Mouse (Mus musculus) erythroblast, embryonic 14.5 days (primary cell): ENCODE measurements at regions not wholly inside any gene's neighbourhood (a gene's known extent, or its start where the extent isn't known, plus 50 kb on each side); places are given as distances from the start of the nearest gene placed in this dataset.

Experiments
- H3K27me3 ChIP-seq: 2 replicates; pipeline ENCODE4 v1.6.1; 2012; ENCODE audit warnings: inconsistent platforms; ENCODE audit not compliant: control insufficient read depth
- H3K36me3 ChIP-seq: 2 replicates; pipeline ENCODE4 v1.6.1; 2012; ENCODE audit warnings: mild to moderate bottlenecking, inconsistent platforms; ENCODE audit not compliant: control insufficient read depth
- H3K4me1 ChIP-seq: 2 replicates; pipeline ENCODE4 v1.6.1; 2012; ENCODE audit warnings: inconsistent platforms; ENCODE audit not compliant: control insufficient read depth
- H3K4me3 ChIP-seq: replicated peaks from 2 replicates; pipeline ENCODE3; 2012; ENCODE audit warnings: moderate library complexity, mild to moderate bottlenecking, inconsistent platforms
- H3K9me3 ChIP-seq: 2 replicates; pipeline ENCODE4 v1.6.1; 2012; ENCODE audit warnings: low read length, inconsistent platforms, mixed read lengths; ENCODE audit not compliant: control insufficient read depth
- GATA1 ChIP-seq: IDR thresholded peaks from 2 replicates; pipeline ENCODE4 v1.6.1; 2012; ENCODE audit warnings: low read length, inconsistent platforms, mixed read lengths
- TAL1 ChIP-seq: IDR thresholded peaks from 3 replicates; pipeline ENCODE4 v1.6.1; 2012; ENCODE audit warnings: low read length, inconsistent platforms, mixed read lengths

- Histone ChIP-seq H3K9me3 (no peaks in the 10 kb centered on the region; the same call in 1 of the 2 replicates), H3K4me3 (no peak overlapping the region), H3K27me3 (no peaks in the 10 kb centered on the region), H3K4me1 (no peaks in the 10 kb centered on the region), H3K36me3 (no peaks in the 10 kb centered on the region)
- no peak for TF ChIP-seq TAL1
- no peak for TF ChIP-seq GATA1
These were observed 241.6 kb upstream of the Auts2 start for GRCm38 (mm10) chr5:132784791-132785190.

- TF ChIP-seq GATA1 (no peak), TAL1 (no peak)
- no peak overlapping the region for H3K4me3 ChIP-seq
These were observed 231.1 kb upstream of the Auts2 start for GRCm38 (mm10) chr5:132774141-132774680.

GRCm38 (mm10) chr5:132760396-132760795 lies 217.3 kb upstream of the Auts2 start:
- no peaks in the 10 kb centered on the region for H3K27me3 ChIP-seq
- H3K4me1 ChIP-seq: no peaks in the 10 kb centered on the region
- H3K36me3 ChIP-seq: no peaks in the 10 kb centered on the region
- TF ChIP-seq TAL1 (no peak), GATA1 (no peak)
- H3K9me3 ChIP-seq: peaks cover 10% of the 10 kb centered on the region
- H3K4me3 ChIP-seq: no peak overlapping the region

More at GRCm38 (mm10) chr5:132774141-132774680, 231.1 kb upstream of the Auts2 start:
- Histone ChIP-seq H3K9me3 (no peaks in the 10 kb centered on the region), H3K27me3 (no peaks in the 10 kb centered on the region), H3K4me1 (no peaks in the 10 kb centered on the region), H3K36me3 (no peaks in the 10 kb centered on the region)

- H3K4me1 ChIP-seq: no peaks in the 10 kb centered on the region
- H3K9me3 ChIP-seq: peaks cover 10% of the 10 kb centered on the region
- no peak overlapping the region for H3K4me3 ChIP-seq
- no peaks in the 10 kb centered on the region for H3K36me3 ChIP-seq
- H3K27me3 ChIP-seq: no peaks in the 10 kb centered on the region
- TF ChIP-seq TAL1 (no peak), GATA1 (no peak)
These were observed 216.6 kb upstream of the Auts2 start for GRCm38 (mm10) chr5:132759751-132760150.

- TF ChIP-seq TAL1 (no peak), GATA1 (no peak)
- Histone ChIP-seq H3K4me1 (no peaks in the 10 kb centered on the region), H3K4me3 (no peak overlapping the region), H3K27me3 (no peaks in the 10 kb centered on the region), H3K9me3 (peaks cover 10% of the 10 kb centered on the region), H3K36me3 (no peaks in the 10 kb centered on the region)
These were observed 215.8 kb upstream of the Auts2 start for GRCm38 (mm10) chr5:132758941-132759340.

GRCm38 (mm10) chr5:132737966-132738365 lies 194.8 kb upstream of the Auts2 start:
- H3K9me3 ChIP-seq: peaks cover 16% of the 10 kb centered on the region; the same call in 1 of the 2 replicates
- no peaks in the 10 kb centered on the region for H3K36me3 ChIP-seq
- no peaks in the 10 kb centered on the region for H3K27me3 ChIP-seq
- no peaks in the 10 kb centered on the region for H3K4me1 ChIP-seq
- TF ChIP-seq GATA1: no peak
- no peak for TF ChIP-seq TAL1
- H3K4me3 ChIP-seq: no peak overlapping the region

- Histone ChIP-seq H3K27me3 (no peaks in the 10 kb centered on the region), H3K9me3 (peaks cover 7% of the 10 kb centered on the region; the same call in 1 of the 2 replicates), H3K4me1 (no peaks in the 10 kb centered on the region), H3K4me3 (no peak overlapping the region), H3K36me3 (no peaks in the 10 kb centered on the region)
- TF ChIP-seq TAL1: no peak
- no peak for TF ChIP-seq GATA1
These were observed 185.6 kb upstream of the Auts2 start for GRCm38 (mm10) chr5:132728689-132729189.

GRCm38 (mm10) chr5:132724467-132724866 lies 181.3 kb upstream of the Auts2 start:
- H3K9me3 ChIP-seq: peaks cover 19% of the 10 kb centered on the region
- no peaks in the 10 kb centered on the region for H3K27me3 ChIP-seq
- TF ChIP-seq GATA1: no peak
- TF ChIP-seq TAL1: no peak
- no peaks in the 10 kb centered on the region for H3K36me3 ChIP-seq
- H3K4me3 ChIP-seq: no peak overlapping the region
- H3K4me1 ChIP-seq: no peaks in the 10 kb centered on the region

GRCm38 (mm10) chr5:132710301-132710700 lies 167.2 kb upstream of the Auts2 start:
- H3K4me1 ChIP-seq: no peaks in the 10 kb centered on the region
- peaks cover 13% of the 10 kb centered on the region for H3K9me3 ChIP-seq
- no peaks in the 10 kb centered on the region for H3K27me3 ChIP-seq
- TF ChIP-seq TAL1: no peak
- TF ChIP-seq GATA1: no peak
- H3K36me3 ChIP-seq: no peaks in the 10 kb centered on the region
- no peak overlapping the region for H3K4me3 ChIP-seq

GRCm38 (mm10) chr5:132707531-132707930 lies 164.4 kb upstream of the Auts2 start:
- no peaks in the 10 kb centered on the region for H3K4me1 ChIP-seq
- TF ChIP-seq GATA1 (no peak), TAL1 (no peak)

More at GRCm38 (mm10) chr5:132707531-132707930, 164.4 kb upstream of the Auts2 start:
- H3K9me3 ChIP-seq: peaks cover 11% of the 10 kb centered on the region
- no peaks in the 10 kb centered on the region for H3K36me3 ChIP-seq
- no peaks in the 10 kb centered on the region for H3K27me3 ChIP-seq
- no peak overlapping the region for H3K4me3 ChIP-seq
